Mouse (Mus musculus): ENCODE measurements around the gene Ptpn13. TPM values are rescaled to one million over a fixed set of nuclear protein-coding genes. Genes with fewer than 3 reads are reported as not detected.
A peak's percentile ranks its signal among the peaks of the same experiment; 100 is the strongest.

Ptpn13 gene
- total RNA-seq (2021) = 10 to 100 TPM in 1 of 2 experiments, 1 to 10 TPM in 1; 9.7 to 13.4 TPM
- long read RNA-seq, experiment 1, full-length matches to known transcripts = 1 of 2 reads
- long read RNA-seq, experiment 1, partial matches to known transcripts = 1 of 2 reads
- long read RNA-seq, experiment 1, other reads (novel, unspliced or antisense) = 0 of 2 reads
- long read RNA-seq, experiment 2, full-length matches to known transcripts = 1 of 8 reads
- long read RNA-seq, experiment 2, partial matches to known transcripts = 4 of 8 reads
- long read RNA-seq, experiment 2, other reads (novel, unspliced or antisense) = 3 of 8 reads

- DNase-seq (ENCODE audit: low spot score in 2 of 2) = peak; percentile 87 to 92
- peak within 1 kb of the TSS; percentile 80 for H3K4me3 ChIP-seq
- peak within 1 kb of the TSS; percentile 76 for H3K27ac ChIP-seq
- TF ChIP-seq CTCF (conservative IDR thresholded peaks at IDR 0.05) = no peak
Measured at GRCm38 (mm10) chr5:103424678-103425319, at the start of gene Ptpn13. Ptpn13 (plus strand) TSS chr5:103425192.

GRCm38 (mm10) chr5:103375226-103375625 lies 49.8 kb upstream of the Ptpn13 start:
- no peak overlapping the region for H3K27ac ChIP-seq
- no peak for DNase-seq (ENCODE audit: low spot score in 2 of 2)
- no peak for TF ChIP-seq CTCF (conservative IDR thresholded peaks at IDR 0.05)
- H3K4me3 ChIP-seq = no peak overlapping the region

GRCm38 (mm10) chr5:103376354-103377295 lies 48.4 kb upstream of the Ptpn13 start:
- Histone ChIP-seq H3K4me3 (no peak overlapping the region), H3K27ac (no peak overlapping the region)
- no peak for TF ChIP-seq CTCF (conservative IDR thresholded peaks at IDR 0.05)
- no peak for DNase-seq (ENCODE audit: low spot score in 2 of 2)

GRCm38 (mm10) chr5:103377493-103378130 lies 47.4 kb upstream of the Ptpn13 start:
- no peak for DNase-seq (ENCODE audit: low spot score in 2 of 2)
- TF ChIP-seq CTCF (conservative IDR thresholded peaks at IDR 0.05) = no peak
- no peak overlapping the region for H3K4me3 ChIP-seq
- H3K27ac ChIP-seq = no peak overlapping the region

- no peak for DNase-seq (ENCODE audit: low spot score in 2 of 2)
- Histone ChIP-seq H3K27ac (no peak overlapping the region), H3K4me3 (no peak overlapping the region)
- peak; percentile 25 for TF ChIP-seq CTCF (conservative IDR thresholded peaks at IDR 0.05)
Measured at GRCm38 (mm10) chr5:103380785-103381527, 44.0 kb upstream of the Ptpn13 start.

GRCm38 (mm10) chr5:103382951-103383350 lies 42.0 kb upstream of the Ptpn13 start:
- DNase-seq (ENCODE audit: low spot score in 2 of 2) = no peak
- TF ChIP-seq CTCF (conservative IDR thresholded peaks at IDR 0.05) = no peak
- no peak overlapping the region for H3K27ac ChIP-seq
- H3K4me3 ChIP-seq = no peak overlapping the region

GRCm38 (mm10) chr5:103384021-103384420 lies 41.0 kb upstream of the Ptpn13 start:
- TF ChIP-seq CTCF (conservative IDR thresholded peaks at IDR 0.05) = no peak
- Histone ChIP-seq H3K27ac (no peak overlapping the region), H3K4me3 (no peak overlapping the region)
- no peak for DNase-seq (ENCODE audit: low spot score in 2 of 2)

GRCm38 (mm10) chr5:103387540-103388026 lies 37.4 kb upstream of the Ptpn13 start:
- H3K27ac ChIP-seq = peak overlapping the region; percentile 10; the same call in 1 of the 2 replicates
- TF ChIP-seq CTCF (conservative IDR thresholded peaks at IDR 0.05) = no peak

GRCm38 (mm10) chr5:103389415-103389814 lies 35.6 kb upstream of the Ptpn13 start:
- no peak for DNase-seq (ENCODE audit: low spot score in 2 of 2)
- H3K27ac ChIP-seq = no peak overlapping the region
- H3K4me3 ChIP-seq = no peak overlapping the region
- TF ChIP-seq CTCF (conservative IDR thresholded peaks at IDR 0.05) = no peak

More at GRCm38 (mm10) chr5:103387540-103388026, 37.4 kb upstream of the Ptpn13 start:
- no peak overlapping the region for H3K4me3 ChIP-seq
- DNase-seq (ENCODE audit: low spot score in 2 of 2) = no peak

- no peak for TF ChIP-seq CTCF (conservative IDR thresholded peaks at IDR 0.05)
- Histone ChIP-seq H3K27ac (no peak overlapping the region), H3K4me3 (no peak overlapping the region)
- no peak for DNase-seq (ENCODE audit: low spot score in 2 of 2)
Measured at GRCm38 (mm10) chr5:103393220-103393619, 31.8 kb upstream of the Ptpn13 start.

- Histone ChIP-seq H3K27ac (no peak overlapping the region), H3K4me3 (no peak overlapping the region)
- no peak for TF ChIP-seq CTCF (conservative IDR thresholded peaks at IDR 0.05)
- no peak for DNase-seq (ENCODE audit: low spot score in 2 of 2)
Measured at GRCm38 (mm10) chr5:103393752-103394151, 31.2 kb upstream of the Ptpn13 start.

- Histone ChIP-seq H3K27ac (no peak overlapping the region), H3K4me3 (no peak overlapping the region)
- no peak for TF ChIP-seq CTCF (conservative IDR thresholded peaks at IDR 0.05)
- DNase-seq (ENCODE audit: low spot score in 2 of 2) = no peak
Measured at GRCm38 (mm10) chr5:103395683-103396082, 29.3 kb upstream of the Ptpn13 start.
